Mouse (Mus musculus) hindlimb bud, embryonic 11.5 days (tissue): Measurements from ENCODE around the gene Timm8a1.

Experiments used
- DNase-seq: peaks from one replicate; pipeline ENCODE4 v3.0.0-alpha.2; 2012; ENCODE audit warnings: low read depth, low spot score; ENCODE audit errors: extremely low spot score

Gene Timm8a1

GRCm38 (mm10) chrX:134533346-134533745 is 8.3 kb downstream of the Timm8a1 start:
- no peak for DNase-seq

- no peak for DNase-seq
Observed at GRCm38 (mm10) chrX:134525260-134525659, 16.4 kb downstream of the Timm8a1 start.

GRCm38 (mm10) chrX:134523772-134524171 is 17.9 kb downstream of the Timm8a1 start:
- DNase-seq, result no peak

GRCm38 (mm10) chrX:134509473-134509872 is 32.2 kb downstream of the Timm8a1 start:
- no peak for DNase-seq

GRCm38 (mm10) chrX:134507977-134508376 is 33.7 kb downstream of the Timm8a1 start:
- DNase-seq, result no peak

GRCm38 (mm10) chrX:134500651-134501050 is 41.0 kb downstream of the Timm8a1 start:
- no peak for DNase-seq
